Mouse (Mus musculus) limb, embryonic 14.5 days (tissue): ENCODE measurements at regions not wholly inside any gene's neighbourhood (a gene's known extent, or its start where the extent isn't known, plus 50 kb on each side); places are given as distances from the start of the nearest gene placed in this dataset.
A peak's percentile ranks its signal among the peaks of the same experiment; 100 is the strongest.

Experiments
- ATAC-seq: fragments of 200-750 bp; cut with Nextera tagmentation; 2 replicates; pipeline ENCODE4 v1.8.0; 2017; ENCODE audit warnings: low read depth, moderate number of reproducible peaks, moderate TSS enrichment; ENCODE audit not compliant: low FRiP score
- DNase-seq: peaks from one replicate; pipeline ENCODE4 v3.0.0-alpha.2; 2015; ENCODE audit warnings: low spot score
- H3K27ac ChIP-seq: fragments of 300-500 bp; sonication (generic); replicated peaks from 2 replicates; pipeline ENCODE4 v1.5.1; 2014; ENCODE audit warnings: low read depth, mild to moderate bottlenecking, low read length, moderate library complexity, mixed read lengths
- H3K27me3 ChIP-seq: fragments of 300-500 bp; sonication (generic); 2 replicates; pipeline ENCODE4 v1.6.1; 2014; ENCODE audit warnings: low read length, mixed read lengths; ENCODE audit not compliant: control insufficient read depth, insufficient read depth
- H3K36me3 ChIP-seq: fragments of 300-500 bp; sonication (generic); 2 replicates; pipeline ENCODE4 v1.6.1; 2014; ENCODE audit warnings: mild to moderate bottlenecking, low read length, moderate library complexity, mixed read lengths; ENCODE audit not compliant: control insufficient read depth, insufficient read depth
- H3K4me1 ChIP-seq: fragments of 300-500 bp; sonication (generic); 2 replicates; pipeline ENCODE4 v1.6.1; 2014; ENCODE audit warnings: antibody characterized with exemption, low read length, mixed read lengths; ENCODE audit not compliant: control insufficient read depth, insufficient read depth
- H3K4me2 ChIP-seq: fragments of 300-500 bp; sonication (generic); replicated peaks from 2 replicates; pipeline ENCODE4 v1.6.1; 2014; ENCODE audit warnings: low read depth, mild to moderate bottlenecking, low read length, moderate library complexity; ENCODE audit not compliant: severe bottlenecking
- H3K4me3 ChIP-seq: fragments of 300-500 bp; sonication (generic); replicated peaks from 2 replicates; pipeline ENCODE4 v1.5.1; 2014; ENCODE audit warnings: low read length
- H3K9ac ChIP-seq: fragments of 300-500 bp; sonication (generic); 2 replicates; pipeline ENCODE4 v1.6.1; 2014; ENCODE audit warnings: mild to moderate bottlenecking, low read depth, low read length, moderate library complexity; ENCODE audit not compliant: severe bottlenecking
- H3K9me3 ChIP-seq: fragments of 300-500 bp; sonication (generic); 2 replicates; pipeline ENCODE4 v1.6.1; 2016; ENCODE audit warnings: low read length; ENCODE audit not compliant: control insufficient read depth
- POLR2A ChIP-seq: fragments of 200-500 bp; IDR thresholded peaks from 2 replicates; pipeline ENCODE4 v1.8.0; 2012; ENCODE audit warnings: inconsistent platforms, mild to moderate bottlenecking, moderate library complexity, borderline replicate concordance; ENCODE audit not compliant: insufficient read depth, insufficient read length; ENCODE audit errors: extremely low read depth
- WGBS: fragments of 180-500 bp; shearing (Covaris S2); extraction: QIAGEN DNeasy Blood & Tissue Kit; methylation state at CpG from one replicate; pipeline ENCODE4 v1.1.7; 2014; 5-methylcytosine and 5-hydroxymethylcytosine counted together

DNA sequence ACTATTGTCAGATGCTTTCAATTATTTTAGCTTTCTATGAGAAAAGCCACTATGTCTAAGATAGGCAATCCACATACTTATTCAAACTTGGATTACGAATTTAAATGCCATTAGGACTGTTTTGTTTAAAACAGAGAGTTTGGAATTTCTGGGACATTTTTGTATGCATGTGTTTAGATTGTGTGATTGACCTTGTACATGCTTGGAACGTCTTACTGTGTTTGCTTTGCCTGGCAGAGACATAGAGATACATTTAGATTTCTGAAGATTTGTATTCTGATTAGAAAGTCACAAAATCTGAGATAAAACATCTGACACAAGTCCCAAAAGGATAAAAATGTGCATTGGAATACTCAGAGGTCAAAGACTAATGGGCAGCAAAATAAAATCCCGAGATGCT, 784.3 kb downstream of the Flrt2 start:
- H3K27ac ChIP-seq: no peak overlapping the region
- no peak overlapping the region for H3K9ac ChIP-seq
- no peaks in the 10 kb centered on the region for H3K27me3 ChIP-seq
- no peak overlapping the region for H3K4me2 ChIP-seq
- H3K36me3 ChIP-seq: no peaks in the 10 kb centered on the region
- no peak for ATAC-seq
- no peak for DNase-seq
- TF ChIP-seq POLR2A: no peak
- no peaks in the 10 kb centered on the region for H3K9me3 ChIP-seq
- no peak overlapping the region for H3K4me3 ChIP-seq
- WGBS: 69% methylated on average over 3 of the region's 3 CpGs
- no peaks in the 10 kb centered on the region for H3K4me1 ChIP-seq

DNA sequence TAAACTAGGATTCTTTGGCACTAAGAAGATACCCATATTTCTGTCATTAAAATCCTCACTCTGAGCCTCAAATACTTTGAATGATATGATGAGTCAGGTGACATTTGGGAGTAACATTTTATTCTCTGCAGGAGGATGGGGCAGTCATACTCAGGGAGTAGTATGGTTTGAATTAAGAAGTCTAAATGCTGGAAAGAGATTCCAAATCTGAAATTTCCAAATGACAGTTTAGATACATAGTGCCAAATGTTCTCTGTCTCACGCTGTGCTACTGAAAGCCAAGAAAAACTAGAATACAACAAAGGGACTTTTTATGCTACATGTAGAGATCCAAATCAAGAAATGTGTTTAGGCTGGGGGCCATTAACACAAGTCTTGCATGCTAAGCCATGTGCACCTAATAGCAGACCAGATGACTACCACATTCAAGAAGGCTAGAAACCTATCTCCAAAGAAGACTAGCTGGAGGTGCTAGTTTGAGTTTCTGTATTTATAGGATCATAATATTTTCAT, 796.5 kb downstream of the Flrt2 start:
- no peak for ATAC-seq
- TF ChIP-seq POLR2A: no peak
- 52% methylated on average over 1 of the region's 1 CpGs for WGBS

DNA sequence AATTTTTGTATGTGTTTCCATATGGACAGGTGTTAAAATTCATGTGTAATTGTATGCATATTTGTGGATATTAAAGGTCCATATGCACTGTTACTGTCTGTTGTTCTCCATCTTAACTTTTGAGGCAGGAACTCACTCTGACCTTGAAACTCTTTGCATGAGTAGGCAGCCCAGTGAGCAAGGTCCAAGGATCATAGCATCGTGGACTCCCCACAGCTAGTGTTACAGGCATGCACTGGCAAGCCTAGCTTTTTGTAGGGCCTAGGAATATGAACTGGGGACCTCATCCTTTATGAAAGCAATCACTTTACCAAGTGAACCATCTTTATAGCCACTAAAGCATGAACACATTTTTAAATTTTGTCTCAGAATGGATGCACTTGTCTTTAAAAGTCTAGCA, 817.6 kb downstream of the Flrt2 start:
- TF ChIP-seq POLR2A: no peak
- ATAC-seq (no peak), DNase-seq (no peak)
- Histone ChIP-seq H3K27ac (no peak overlapping the region), H3K36me3 (no peaks in the 10 kb centered on the region), H3K4me2 (no peak overlapping the region), H3K4me3 (no peak overlapping the region), H3K9ac (no peak overlapping the region), H3K9me3 (no peaks in the 10 kb centered on the region), H3K4me1 (no peaks in the 10 kb centered on the region), H3K27me3 (no peaks in the 10 kb centered on the region)
- 63% methylated on average over 1 of the region's 1 CpGs for WGBS

More for the DNA sequence above, 796.5 kb downstream of the Flrt2 start:
- Histone ChIP-seq H3K27ac (no peak overlapping the region), H3K4me2 (no peak overlapping the region), H3K4me1 (no peaks in the 10 kb centered on the region), H3K9ac (no peak overlapping the region), H3K4me3 (no peak overlapping the region), H3K36me3 (no peaks in the 10 kb centered on the region), H3K27me3 (no peaks in the 10 kb centered on the region), H3K9me3 (no peaks in the 10 kb centered on the region)
- DNase-seq: peak; percentile 12

DNA sequence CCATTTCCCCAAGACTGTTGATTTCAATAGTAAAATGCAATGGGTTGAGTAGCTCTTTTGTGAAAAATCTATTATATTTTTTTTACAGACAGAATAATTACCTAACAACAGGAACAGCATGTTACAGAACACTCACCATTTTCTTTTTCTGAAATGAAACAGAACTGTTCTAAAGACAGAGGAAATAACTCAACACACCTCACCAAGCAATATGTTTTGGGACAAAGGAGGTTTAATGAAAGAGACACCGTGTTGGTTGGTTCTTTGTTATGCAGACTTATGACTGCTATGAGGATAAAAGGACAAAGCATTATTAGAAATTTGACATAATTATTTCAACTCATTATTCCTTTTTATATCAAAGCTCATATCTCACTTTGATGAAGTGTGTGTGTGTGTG, 866.8 kb downstream of the Flrt2 start:
- Histone ChIP-seq H3K36me3 (no peaks in the 10 kb centered on the region), H3K27me3 (no peaks in the 10 kb centered on the region), H3K9me3 (no peaks in the 10 kb centered on the region), H3K9ac (no peak overlapping the region), H3K4me1 (no peaks in the 10 kb centered on the region), H3K27ac (no peak overlapping the region), H3K4me3 (no peak overlapping the region), H3K4me2 (no peak overlapping the region)
- WGBS: 80% methylated on average over 1 of the region's 1 CpGs
- DNase-seq (no peak), ATAC-seq (no peak)
- no peak for TF ChIP-seq POLR2A

DNA sequence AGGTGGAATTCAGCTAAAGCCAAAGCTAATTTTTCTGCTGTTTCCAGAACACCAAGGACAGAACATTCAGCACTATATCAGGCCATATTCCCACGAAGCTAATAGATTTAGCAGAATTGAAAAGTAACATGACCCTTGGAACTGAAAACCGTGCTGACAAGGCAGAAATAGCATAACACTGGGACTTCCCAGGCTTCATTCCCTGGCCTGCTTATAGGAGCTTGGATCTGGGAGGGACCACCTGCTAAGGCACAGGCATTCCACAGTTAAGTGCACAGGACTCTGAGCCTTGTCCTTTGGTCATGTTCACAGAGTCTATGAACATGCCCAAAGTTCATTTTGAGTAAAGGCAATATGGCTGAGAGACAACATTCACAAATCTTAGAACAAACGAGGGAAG, 902.8 kb downstream of the Flrt2 start:
- no peak for TF ChIP-seq POLR2A
- WGBS: 39% methylated on average over 3 of the region's 3 CpGs
- Histone ChIP-seq H3K4me2 (no peak overlapping the region), H3K9me3 (peaks cover 2% of the 10 kb centered on the region; the same call in 1 of the 2 replicates), H3K4me3 (no peak overlapping the region), H3K36me3 (no peaks in the 10 kb centered on the region), H3K9ac (no peak overlapping the region), H3K27ac (no peak overlapping the region), H3K4me1 (0 out of 2 replicates have a peak, but pooled peaks cover 2% of the 10 kb centered on the region), H3K27me3 (no peaks in the 10 kb centered on the region)
- ATAC-seq (peak; percentile 65; the same call in 1 of the 2 replicates), DNase-seq (peak; percentile 49)

- Histone ChIP-seq H3K36me3 (no peaks in the 10 kb centered on the region), H3K4me3 (no peak overlapping the region), H3K9ac (no peak overlapping the region), H3K27ac (no peak overlapping the region), H3K4me1 (no peaks in the 10 kb centered on the region), H3K27me3 (no peaks in the 10 kb centered on the region), H3K4me2 (no peak overlapping the region), H3K9me3 (no peaks in the 10 kb centered on the region)
- ATAC-seq (no peak), DNase-seq (no peak)
- no peak for TF ChIP-seq POLR2A
- 68% methylated on average over 2 of the region's 2 CpGs for WGBS
Observed at GRCm38 (mm10) chr12:96615134-96615533, 923.1 kb downstream of the Flrt2 start.
